23 mouse cellular contexts compared by ENCODE assay signal in the genomic region with DNA sequence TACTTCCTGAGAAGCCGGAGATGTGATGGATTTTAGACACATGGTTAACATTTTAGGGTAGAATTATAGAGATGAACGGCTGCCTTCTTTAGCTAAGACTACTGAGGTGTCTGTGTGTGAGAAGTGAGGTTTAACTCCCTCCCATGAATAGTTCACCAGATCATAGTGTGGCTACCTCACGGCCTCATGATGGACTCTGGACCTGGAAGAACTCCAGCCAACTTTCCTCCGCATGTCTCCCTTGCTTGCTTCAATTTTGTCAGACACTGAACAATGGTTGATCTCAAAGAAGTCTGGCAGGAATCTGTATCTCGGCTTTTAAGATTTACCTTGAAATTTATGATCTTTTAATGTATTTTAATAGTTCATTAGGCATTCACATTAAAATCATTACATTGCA. TPM values are rescaled to one million over a fixed set of nuclear protein-coding genes. Genes with fewer than 3 reads are reported as not detected.
A peak's percentile ranks its signal among the peaks of the same experiment; 100 is the strongest.
DNase-seq lines count a peak whose midpoint lies in the region; ATAC-seq lines count a peak whose summit lies in the region.
"Had no signal": no experiment of that assay in that cellular context is flagged by ENCODE, and none has a peak within 500 bp of the region (broad histone marks: within the 10 kb centered on the region; RNA-seq: fewer than 3 reads in every experiment).

No protein-coding gene starts in this region.

- no peak overlapping the region for H3K9ac ChIP-seq in kidney, embryonic 15.5 days
- no peak overlapping the region for H3K9ac ChIP-seq in midbrain, embryonic 11.5 days (ENCODE audit: low read length)
- no peak overlapping the region for H3K9ac ChIP-seq in midbrain, embryonic 15.5 days
- H3K9ac ChIP-seq: forebrain, embryonic 13.5 days; hindbrain, embryonic 13.5 days had no signal

- no peak overlapping the region for H3K4me3 ChIP-seq in kidney, embryonic 15.5 days (replicated peaks)
- no peak overlapping the region for H3K4me3 ChIP-seq in midbrain, embryonic 11.5 days (ENCODE audit: low read depth, low read length)
- H3K4me3 ChIP-seq in midbrain, embryonic 15.5 days, result no peak overlapping the region
- H3K4me3 ChIP-seq: forebrain, embryonic 10.5 days; forebrain, embryonic 13.5 days; gastrocnemius, adult 2 months; hindbrain, embryonic 10.5 days; hindbrain, embryonic 13.5 days had no signal

- 88% methylated on average over 5 of the region's 5 CpGs for WGBS in kidney, embryonic 15.5 days
- WGBS in midbrain, embryonic 11.5 days, result 91% methylated on average over 5 of the region's 5 CpGs
- WGBS in midbrain, embryonic 15.5 days, result 94% methylated on average over 5 of the region's 5 CpGs

- intact Hi-C loops in heart, postnatal 14 days (cut with DNase I), result no loop called here

- no peak overlapping the region for H3K27ac ChIP-seq in kidney, embryonic 15.5 days
- H3K27ac ChIP-seq in midbrain, embryonic 11.5 days (ENCODE audit: low read depth, low read length), result no peak overlapping the region
- no peak overlapping the region for H3K27ac ChIP-seq in midbrain, embryonic 15.5 days
- H3K27ac ChIP-seq: forebrain, embryonic 10.5 days; forebrain, embryonic 13.5 days; gastrocnemius, adult 2 months; hindbrain, embryonic 10.5 days; hindbrain, embryonic 13.5 days had no signal

- ATAC-seq in kidney, embryonic 15.5 days (replicated peaks; ENCODE audit: low FRiP score), result no peak
- no peak for ATAC-seq in midbrain, embryonic 11.5 days (ENCODE audit: low FRiP score)
- ATAC-seq in midbrain, embryonic 15.5 days (replicated peaks), result no peak
- ATAC-seq: activated CD4-positive, CD25-positive, alpha-beta regulatory T cell, adult 4 months; forebrain, embryonic 13.5 days; forebrain, embryonic 16.5 days had no signal

- no peaks in the 10 kb centered on the region for H3K36me3 ChIP-seq in kidney, embryonic 15.5 days
- no peaks in the 10 kb centered on the region for H3K36me3 ChIP-seq in midbrain, embryonic 11.5 days (ENCODE audit: control insufficient read depth, insufficient read depth, low read length)
- H3K36me3 ChIP-seq in midbrain, embryonic 15.5 days (replicated peaks), result no peaks in the 10 kb centered on the region
- H3K36me3 ChIP-seq: forebrain, embryonic 10.5 days; hindbrain, embryonic 10.5 days; hindbrain, embryonic 13.5 days had no signal

- H3K9me3 ChIP-seq in kidney, embryonic 15.5 days (replicated peaks), result no peaks in the 10 kb centered on the region
- H3K9me3 ChIP-seq in midbrain, embryonic 11.5 days (ENCODE audit: control insufficient read depth, low read length), result no peaks in the 10 kb centered on the region
- H3K9me3 ChIP-seq in midbrain, embryonic 15.5 days, result no peaks in the 10 kb centered on the region
- H3K9me3 ChIP-seq: forebrain, embryonic 10.5 days; forebrain, embryonic 13.5 days; hindbrain, embryonic 10.5 days; hindbrain, embryonic 13.5 days had no signal

- no peaks in the 10 kb centered on the region for H3K4me1 ChIP-seq in kidney, embryonic 15.5 days
- no peaks in the 10 kb centered on the region for H3K4me1 ChIP-seq in midbrain, embryonic 11.5 days (ENCODE audit: control insufficient read depth, insufficient read depth, low read length)
- no peaks in the 10 kb centered on the region for H3K4me1 ChIP-seq in midbrain, embryonic 15.5 days

- no peak overlapping the region for H3K4me2 ChIP-seq in kidney, embryonic 15.5 days
- no peak overlapping the region for H3K4me2 ChIP-seq in midbrain, embryonic 11.5 days
- no peak overlapping the region for H3K4me2 ChIP-seq in midbrain, embryonic 15.5 days
- H3K4me2 ChIP-seq: forebrain, embryonic 13.5 days; heart, embryonic 11.5 days; hindbrain, embryonic 13.5 days had no signal

- peak; percentile 21 for DNase-seq in kidney, adult 11 months
- DNase-seq in kidney, postnatal 10 days, result no peak
- DNase-seq in kidney, adult 8-10 months, result peak; percentile 37 to 51
- peak; percentile 4 for DNase-seq in midbrain, embryonic 11.5 days (ENCODE audit: low spot score, missing footprints)
- no peak for DNase-seq in heart, postnatal 14 days
- DNase-seq: adrenal gland, adult 8-10 months; adrenal gland, postnatal 36 days; cerebellum, adult 18-20 months; cerebellum, adult 9-10 months; cerebellum, postnatal 14 days; gastrocnemius, adult 2 months; gastrocnemius, postnatal 14 days; heart, adult 11 months; heart, postnatal 36 days had no signal

- no peaks in the 10 kb centered on the region for H3K27me3 ChIP-seq in kidney, embryonic 15.5 days
- no peaks in the 10 kb centered on the region for H3K27me3 ChIP-seq in midbrain, embryonic 11.5 days (ENCODE audit: control insufficient read depth, insufficient read depth, low read length)
- H3K27me3 ChIP-seq in midbrain, embryonic 15.5 days (replicated peaks), result no peaks in the 10 kb centered on the region
- H3K27me3 ChIP-seq: forebrain, embryonic 13.5 days; hindbrain, embryonic 13.5 days had no signal

RNA-seq across cellular contexts. Expression of a gene that starts 11.2 kb away (rescaled TPM):
- 1.9 TPM in 2 replicates for polyA plus RNA-seq in kidney, embryonic 15.5 days (2015; fragmentation: Nextera tagmentation; extraction: Ambion mirVana)
- polyA plus RNA-seq in midbrain, embryonic 11.5 days (2014; fragmentation: Nextera tagmentation; extraction: Ambion mirVana), result 0.37 and 0.57 TPM in 2 replicates
- polyA plus RNA-seq in midbrain, embryonic 15.5 days (2015; fragmentation: Nextera tagmentation; extraction: Ambion mirVana), result 0.27 and 0.48 TPM in 2 replicates
- 1 to 10 TPM in 1 of 2 experiments, under 1 TPM in 1; 0.59 to 1.2 TPM for total RNA-seq in heart, postnatal 14 days (2021)

Comparison
In these comparisons a context has a peak if more than half of its experiments do, and no peak if none do; other contexts are left out.
1. DNase-seq: peak in kidney, adult 11 months (single experiment), kidney, adult 8-10 months (2 of 2) and midbrain, embryonic 11.5 days (single experiment); none in kidney, postnatal 10 days (single experiment) and heart, postnatal 14 days (0 of 2).